Mouse (Mus musculus) liver, embryonic 11.5 days (tissue): ENCODE data around the gene Coro7. TPM values are rescaled to one million over a fixed set of nuclear protein-coding genes. Genes with fewer than 3 reads are reported as not detected.

Experiments used
- ATAC-seq: fragments of 200-750 bp; cut with Nextera tagmentation; replicated peaks from 2 replicates; pipeline ENCODE4 v1.8.0; 2017; ENCODE audit warnings: moderate number of reproducible peaks, mild to moderate bottlenecking, moderate TSS enrichment, moderate library complexity; ENCODE audit not compliant: low FRiP score
- DNase-seq: peaks from one replicate; pipeline ENCODE4 v3.0.0-alpha.2; 2017; ENCODE audit warnings: low spot score
- H3K27ac ChIP-seq: fragments of 300-500 bp; sonication (generic); 2 replicates; pipeline ENCODE4 v1.5.1; 2014; ENCODE audit warnings: mild to moderate bottlenecking, low read depth, low read length, control low read depth
- H3K27me3 ChIP-seq: fragments of 300-500 bp; sonication (generic); replicated peaks from 2 replicates; pipeline ENCODE4 v1.6.1; 2014; ENCODE audit warnings: low read length, mixed read lengths; ENCODE audit not compliant: control insufficient read depth, insufficient read depth
- H3K36me3 ChIP-seq: fragments of 300-500 bp; sonication (generic); 2 replicates; pipeline ENCODE4 v1.6.1; 2014; ENCODE audit warnings: mild to moderate bottlenecking, low read length, moderate library complexity, mixed read lengths; ENCODE audit not compliant: control insufficient read depth, insufficient read depth
- H3K4me1 ChIP-seq: fragments of 300-500 bp; sonication (generic); replicated peaks from 2 replicates; pipeline ENCODE4 v1.6.1; 2014; ENCODE audit warnings: low read length, mixed read lengths; ENCODE audit not compliant: control insufficient read depth, insufficient read depth
- H3K4me2 ChIP-seq: fragments of 300-500 bp; sonication (generic); 2 replicates; pipeline ENCODE4 v1.6.1; 2014; ENCODE audit warnings: mild to moderate bottlenecking, control low read depth, moderate library complexity
- H3K4me3 ChIP-seq: fragments of 300-500 bp; sonication (generic); 2 replicates; pipeline ENCODE4 v1.5.1; 2014; ENCODE audit warnings: low read depth, low read length, control low read depth
- H3K9ac ChIP-seq: fragments of 300-500 bp; sonication (generic); 2 replicates; pipeline ENCODE4 v1.6.1; 2014; ENCODE audit warnings: low read depth, low read length, control low read depth
- H3K9me3 ChIP-seq: fragments of 300-500 bp; sonication (generic); 2 replicates; pipeline ENCODE4 v1.6.1; 2016; ENCODE audit warnings: low read length, inconsistent platforms, mixed read lengths; ENCODE audit not compliant: control insufficient read depth
- WGBS: fragments of 180-500 bp; shearing (Covaris S2); extraction: QIAGEN DNeasy Blood & Tissue Kit; methylation state at CpG from one replicate; pipeline ENCODE4 v1.1.7; 2014; 5-methylcytosine and 5-hydroxymethylcytosine counted together
- polyA plus RNA-seq: library from polyadenylated mRNA; unstranded; fragments of >200 nt; fragmentation: Nextera tagmentation; extraction: Ambion mirVana; gene quantifications from 2 replicates; pipeline ENCODE4 v1.2.1, GENCODE M21; 2014

Gene Coro7
- polyA plus RNA-seq, 1 experiment from 2014 or later: 18.7 TPM

DNA sequence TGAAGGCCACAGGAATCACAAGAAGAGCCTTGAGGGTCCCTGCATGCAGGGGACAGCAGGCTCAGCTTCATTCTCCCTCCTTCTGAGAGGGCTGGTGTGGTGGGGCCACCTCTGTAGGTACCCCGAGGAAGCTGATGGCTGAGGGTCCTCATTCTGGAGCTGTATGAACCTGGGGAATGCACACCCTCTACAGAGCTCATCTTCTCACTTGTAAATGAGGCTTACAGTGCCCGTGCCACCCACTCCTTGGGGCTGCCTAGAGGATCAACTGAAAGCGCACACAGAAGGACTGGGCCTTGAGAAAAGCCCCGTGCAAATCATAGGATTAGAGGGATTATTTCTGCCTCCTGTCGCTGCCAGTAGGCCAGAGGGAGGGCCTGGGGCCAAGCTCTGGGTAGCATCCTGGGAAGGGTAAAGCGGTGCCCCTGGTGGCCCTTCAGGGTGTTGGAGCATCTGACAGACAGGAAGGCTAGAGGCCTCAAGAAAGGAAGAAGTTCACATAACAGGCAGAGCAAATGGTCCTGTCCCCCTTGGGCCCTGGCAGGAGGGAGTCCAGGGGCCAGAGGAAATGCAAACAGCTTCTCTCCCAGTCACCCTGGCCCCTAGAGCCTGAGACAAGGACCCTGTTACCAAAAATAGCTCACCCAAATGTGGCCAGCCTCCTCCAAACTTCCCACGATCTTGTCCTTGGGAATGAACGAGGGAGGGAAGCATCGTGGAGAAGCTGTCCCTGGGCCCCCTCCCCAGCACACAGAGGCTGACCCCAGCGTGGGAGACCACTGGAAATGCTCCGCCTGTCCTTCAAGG, 23.6 kb downstream of the Coro7 start:
- Histone ChIP-seq H3K27ac (peak overlapping the region; percentile 49; the same call in 1 of the 2 replicates), H3K9me3 (no peaks in the 10 kb centered on the region), H3K4me1 (peaks cover 21% of the 10 kb centered on the region), H3K27me3 (no peaks in the 10 kb centered on the region), H3K36me3 (peaks cover 7% of the 10 kb centered on the region; the same call in 1 of the 2 replicates), H3K9ac (0 out of 2 replicates have a peak overlapping the region, but pooled peaks have one; percentile 12), H3K4me3 (no peak overlapping the region), H3K4me2 (no peak overlapping the region)
- 31% methylated on average over 11 of the region's 11 CpGs for WGBS
- ATAC-seq: no peak
- DNase-seq: no peak

DNA sequence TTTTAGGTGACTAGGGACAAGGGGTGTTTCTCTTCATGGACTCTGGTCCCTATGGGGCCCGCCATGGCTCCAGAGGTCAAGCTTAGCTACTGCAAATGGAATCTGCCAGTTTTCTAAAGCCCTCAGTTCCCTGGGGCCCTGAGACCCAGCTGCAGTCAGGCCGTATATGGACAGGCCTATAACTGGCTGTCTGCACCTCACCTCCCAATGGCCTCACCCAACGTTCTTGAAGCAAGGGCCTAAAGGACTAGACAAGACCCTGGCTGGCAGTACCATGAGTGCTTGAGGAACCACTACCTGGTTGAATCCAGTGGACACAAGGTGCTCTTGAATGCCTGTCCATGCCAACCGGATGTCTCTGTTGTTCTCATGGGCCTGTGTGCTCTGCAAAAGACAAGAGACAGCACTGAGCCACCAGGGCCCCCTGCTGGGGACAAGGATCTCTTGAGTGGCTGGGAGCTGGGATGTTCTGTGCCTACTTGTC, 24.3 kb downstream of the Coro7 start:
- H3K4me2 ChIP-seq: no peak overlapping the region
- no peaks in the 10 kb centered on the region for H3K9me3 ChIP-seq
- no peak for ATAC-seq
- H3K27me3 ChIP-seq: no peaks in the 10 kb centered on the region
- DNase-seq: no peak
- H3K4me1 ChIP-seq: peaks cover 21% of the 10 kb centered on the region
- no peak overlapping the region for H3K4me3 ChIP-seq
- peak overlapping the region; percentile 15; the same call in 1 of the 2 replicates for H3K27ac ChIP-seq
- WGBS: 79% methylated on average over 4 of the region's 4 CpGs
- no peak overlapping the region for H3K9ac ChIP-seq
- peaks cover 4% of the 10 kb centered on the region; the same call in 1 of the 2 replicates for H3K36me3 ChIP-seq

DNA sequence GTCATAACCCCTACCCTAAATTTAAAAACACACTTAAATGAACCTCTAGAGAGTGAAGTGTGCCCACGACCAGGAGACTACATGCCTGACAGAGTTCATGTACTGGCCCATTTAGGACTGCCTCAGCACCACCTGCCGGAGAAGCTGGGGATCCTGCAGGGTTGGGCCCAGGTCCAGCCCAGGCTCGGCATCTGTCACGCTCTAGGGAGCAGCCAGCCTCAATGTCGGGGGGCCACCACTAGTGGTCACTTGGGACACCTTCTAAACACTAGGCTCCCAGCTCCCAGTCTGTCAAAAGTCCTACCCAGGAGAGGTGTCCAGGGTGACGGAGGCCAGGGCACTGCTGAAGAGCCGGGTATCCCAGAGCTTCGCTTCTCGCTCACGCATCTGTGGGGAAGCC, 24.9 kb downstream of the Coro7 start:
- Histone ChIP-seq H3K9ac (no peak overlapping the region), H3K9me3 (no peaks in the 10 kb centered on the region), H3K27ac (no peak overlapping the region), H3K36me3 (peaks cover 8% of the 10 kb centered on the region), H3K4me1 (peaks cover 21% of the 10 kb centered on the region), H3K27me3 (no peaks in the 10 kb centered on the region), H3K4me3 (no peak overlapping the region), H3K4me2 (no peak overlapping the region)
- DNase-seq (no peak), ATAC-seq (no peak)
- 87% methylated on average over 10 of the region's 10 CpGs for WGBS

DNA sequence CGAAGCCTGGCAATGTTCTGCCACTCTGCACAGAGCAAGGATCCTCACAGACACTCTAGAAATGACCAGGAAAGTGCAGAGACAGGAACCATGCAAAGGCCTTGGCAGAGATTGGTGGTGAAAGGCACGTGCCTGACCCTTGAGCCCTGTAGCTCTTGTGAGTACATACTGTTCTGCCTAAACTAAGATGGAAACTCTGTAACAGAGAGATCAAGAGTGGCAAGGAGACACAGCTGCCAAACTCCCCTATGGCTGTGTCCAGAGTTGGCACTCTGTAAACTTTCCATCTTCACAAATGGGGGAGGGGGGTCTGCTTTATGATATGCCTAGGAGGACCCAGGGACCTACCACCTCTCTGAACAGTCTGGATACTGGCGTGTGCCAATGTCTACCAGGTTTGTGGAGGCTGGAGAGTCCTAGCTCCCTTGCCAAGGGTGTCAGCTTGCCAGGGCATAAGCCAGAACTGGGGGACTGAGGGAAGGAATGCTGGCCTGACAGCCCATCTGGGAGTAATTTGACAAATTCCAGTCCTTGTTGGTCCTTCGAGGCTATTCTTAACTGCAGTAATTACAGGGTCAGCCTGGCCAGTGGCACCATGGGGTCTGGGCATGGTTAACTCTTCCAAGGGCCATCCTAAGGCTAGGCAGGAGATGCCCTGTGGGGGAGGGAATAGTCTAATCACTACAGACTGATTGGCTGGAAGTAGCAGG, 26.7 kb downstream of the Coro7 start:
- no peak overlapping the region for H3K9ac ChIP-seq
- H3K9me3 ChIP-seq: no peaks in the 10 kb centered on the region
- ATAC-seq (no peak), DNase-seq (no peak)
- H3K36me3 ChIP-seq: peaks cover 18% of the 10 kb centered on the region
- no peak overlapping the region for H3K4me2 ChIP-seq
- WGBS: 72% methylated on average over 4 of the region's 4 CpGs
- peaks cover 18% of the 10 kb centered on the region for H3K4me1 ChIP-seq
- no peak overlapping the region for H3K27ac ChIP-seq
- no peaks in the 10 kb centered on the region for H3K27me3 ChIP-seq
- no peak overlapping the region for H3K4me3 ChIP-seq

DNA sequence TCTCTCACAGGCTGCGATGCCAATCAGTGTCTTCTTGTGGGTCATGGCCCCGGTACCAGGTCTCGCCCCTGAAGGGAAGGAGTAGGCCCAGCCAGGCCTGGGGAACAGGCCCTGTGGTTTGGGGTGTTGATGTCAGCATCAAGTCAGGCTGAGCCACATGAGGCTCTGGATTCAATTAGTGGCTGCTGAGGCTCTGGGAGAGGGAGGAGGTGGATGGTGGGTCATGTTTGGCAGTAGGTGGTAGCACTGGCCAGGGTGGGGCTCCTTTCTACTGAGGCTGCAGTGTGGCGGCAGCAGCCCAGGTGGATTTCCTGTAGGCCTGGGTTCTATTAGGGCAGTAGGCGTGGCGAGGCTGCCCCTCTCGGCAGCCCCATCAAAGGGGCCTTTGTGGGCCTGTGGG, 28.0 kb downstream of the Coro7 start:
- Histone ChIP-seq H3K36me3 (peaks cover 20% of the 10 kb centered on the region), H3K27ac (no peak overlapping the region), H3K4me2 (no peak overlapping the region), H3K9me3 (no peaks in the 10 kb centered on the region), H3K9ac (no peak overlapping the region), H3K4me1 (peaks cover 17% of the 10 kb centered on the region), H3K27me3 (no peaks in the 10 kb centered on the region), H3K4me3 (no peak overlapping the region)
- DNase-seq (no peak), ATAC-seq (no peak)
- 81% methylated on average over 7 of the region's 7 CpGs for WGBS

DNA sequence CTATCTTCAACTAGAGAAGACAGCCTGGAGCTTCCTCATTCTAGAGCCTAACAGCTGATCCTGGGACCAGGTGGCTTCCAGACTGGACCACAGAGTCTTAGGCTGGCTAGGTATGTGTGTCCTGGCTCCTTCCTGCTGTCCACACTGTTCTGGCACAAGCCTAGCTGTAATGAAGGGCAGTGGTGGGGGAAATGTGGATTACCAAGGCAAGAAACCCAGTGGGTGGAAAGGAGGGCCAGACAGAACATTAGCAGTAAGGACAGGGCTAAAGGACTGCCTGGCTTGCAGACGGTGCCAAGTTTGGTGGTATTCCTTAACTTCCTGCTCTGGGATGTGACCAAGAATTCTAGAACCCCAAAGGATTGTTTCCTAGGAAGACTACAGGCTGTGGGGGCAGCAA, 28.5 kb downstream of the Coro7 start:
- no peak overlapping the region for H3K4me3 ChIP-seq
- H3K9me3 ChIP-seq: no peaks in the 10 kb centered on the region
- ATAC-seq (no peak), DNase-seq (no peak)
- H3K27me3 ChIP-seq: no peaks in the 10 kb centered on the region
- H3K36me3 ChIP-seq: peaks cover 20% of the 10 kb centered on the region
- H3K4me1 ChIP-seq: peaks cover 12% of the 10 kb centered on the region
- no peak overlapping the region for H3K9ac ChIP-seq
- H3K4me2 ChIP-seq: no peak overlapping the region
- 82% methylated on average over 1 of the region's 1 CpGs for WGBS
- no peak overlapping the region for H3K27ac ChIP-seq

DNA sequence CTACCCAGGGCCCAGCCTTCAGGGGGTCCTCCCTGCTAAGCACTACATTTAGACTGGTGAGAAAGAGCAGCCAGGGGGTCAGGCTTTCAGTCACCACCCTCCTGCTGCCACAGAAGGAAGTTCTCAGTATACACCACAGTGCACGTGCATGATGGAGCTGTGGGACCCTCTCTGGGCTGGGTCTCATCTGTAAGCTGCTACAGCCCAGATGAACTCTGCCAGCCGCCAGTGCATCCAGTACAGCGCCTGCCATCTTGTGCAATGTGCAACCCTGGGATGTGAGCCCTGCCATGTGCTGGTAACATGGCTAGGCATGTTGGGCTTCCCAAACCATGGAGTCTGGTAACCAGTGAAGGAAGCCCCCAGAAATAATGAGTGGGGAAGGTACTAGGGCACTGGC, 29.4 kb downstream of the Coro7 start:
- Histone ChIP-seq H3K9me3 (no peaks in the 10 kb centered on the region), H3K9ac (no peak overlapping the region), H3K4me3 (no peak overlapping the region), H3K4me2 (no peak overlapping the region), H3K4me1 (peaks cover 7% of the 10 kb centered on the region; the same call in 1 of the 2 replicates), H3K27ac (no peak overlapping the region), H3K36me3 (peaks cover 17% of the 10 kb centered on the region), H3K27me3 (no peaks in the 10 kb centered on the region)
- 90% methylated on average over 3 of the region's 3 CpGs for WGBS
- ATAC-seq (no peak), DNase-seq (no peak)

DNA sequence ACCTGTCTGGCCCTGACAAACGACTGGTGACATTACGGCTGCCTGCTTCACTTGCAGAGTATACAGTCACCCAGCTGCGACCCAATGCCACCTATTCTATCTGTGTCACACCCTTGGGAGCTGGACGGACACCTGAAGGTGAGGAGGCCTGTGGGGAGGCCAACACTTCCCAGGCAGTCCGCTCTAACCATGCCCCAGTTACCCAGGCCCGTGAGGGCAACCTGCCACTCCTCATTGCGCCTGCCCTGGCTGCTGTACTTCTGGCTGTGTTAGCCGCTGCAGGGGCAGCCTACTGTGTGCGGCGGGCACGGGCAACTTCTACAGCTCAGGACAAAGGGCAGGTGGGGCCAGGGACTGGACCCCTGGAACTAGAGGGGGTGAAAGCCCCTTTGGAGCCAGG, 29.9 kb downstream of the Coro7 start:
- Histone ChIP-seq H3K4me3 (no peak overlapping the region), H3K36me3 (peaks cover 17% of the 10 kb centered on the region), H3K4me2 (no peak overlapping the region), H3K27me3 (no peaks in the 10 kb centered on the region), H3K9me3 (no peaks in the 10 kb centered on the region), H3K4me1 (peaks cover 7% of the 10 kb centered on the region; the same call in 1 of the 2 replicates), H3K9ac (no peak overlapping the region), H3K27ac (no peak overlapping the region)
- ATAC-seq (no peak), DNase-seq (no peak)
- WGBS: 92% methylated on average over 11 of the region's 11 CpGs
